Mouse (Mus musculus) heart, adult 2 months (tissue): ENCODE data around the gene Tspan11.

Experiments
- CTCF ChIP-seq: fragments of 200-600 bp; IDR thresholded peaks from 2 replicates; pipeline ENCODE4 v1.8.1; 2022; ENCODE audit warnings: antibody characterized with exemption, mild to moderate bottlenecking, moderate library complexity
- EP300 ChIP-seq: fragments of 200-500 bp; IDR thresholded peaks from 2 replicates; pipeline ENCODE4 v1.6.1; 2011; ENCODE audit warnings: low read depth, low read length, control low read depth; ENCODE audit not compliant: insufficient read depth
- POLR2A ChIP-seq: fragments of 200-500 bp; IDR thresholded peaks from 2 replicates; pipeline ENCODE4 v1.6.1; 2011; ENCODE audit warnings: mild to moderate bottlenecking, low read depth, low read length, control low read depth; ENCODE audit not compliant: insufficient read depth

- TF ChIP-seq CTCF (no peak), POLR2A (no peak), EP300 (no peak)
Observed at GRCm38 (mm10) chr6:128002667-128003066, 115.3 kb downstream of the Tspan11 start.
